Mouse (Mus musculus): ENCODE measurements at regions not wholly inside any gene's neighbourhood (a gene's known extent, or its start where the extent isn't known, plus 50 kb on each side); places are given as distances from the start of the nearest gene placed in this dataset.
A peak's percentile ranks its signal among the peaks of the same experiment; 100 is the strongest.
"Not testable (repeated sequence)": the region's sequence is repeated elsewhere in the genome, so short reads cannot be mapped to it uniquely, and the experiment has no call there.

DNA sequence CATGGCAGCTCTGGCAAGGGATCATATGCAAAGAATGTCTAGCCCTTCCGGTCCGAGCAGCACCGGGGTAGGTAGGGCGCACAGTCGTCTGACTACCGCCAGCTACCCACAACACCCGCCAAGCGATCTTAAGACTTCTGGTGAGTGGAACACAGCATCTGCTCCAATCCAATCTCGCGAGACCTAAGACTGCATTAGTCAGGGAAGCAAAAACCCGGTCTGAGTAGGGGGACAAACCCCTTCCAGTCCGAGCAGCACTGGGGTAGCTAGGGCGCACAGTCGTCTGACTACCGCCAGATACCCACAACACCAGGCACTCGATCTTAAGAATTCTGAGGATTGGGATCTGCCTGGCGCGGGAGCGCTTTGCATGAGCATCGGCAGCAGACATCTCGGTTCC, 57.1 kb downstream of the Nap1l2 start:
- H3K4me1 ChIP-seq (ENCODE audit: control insufficient read depth, insufficient read depth, low read length); H3K4me3 ChIP-seq (ENCODE audit: insufficient read depth, low read depth, low read length): not testable (repeated sequence)
- WGBS = 84% methylated on average over 21 of the region's 21 CpGs

DNA sequence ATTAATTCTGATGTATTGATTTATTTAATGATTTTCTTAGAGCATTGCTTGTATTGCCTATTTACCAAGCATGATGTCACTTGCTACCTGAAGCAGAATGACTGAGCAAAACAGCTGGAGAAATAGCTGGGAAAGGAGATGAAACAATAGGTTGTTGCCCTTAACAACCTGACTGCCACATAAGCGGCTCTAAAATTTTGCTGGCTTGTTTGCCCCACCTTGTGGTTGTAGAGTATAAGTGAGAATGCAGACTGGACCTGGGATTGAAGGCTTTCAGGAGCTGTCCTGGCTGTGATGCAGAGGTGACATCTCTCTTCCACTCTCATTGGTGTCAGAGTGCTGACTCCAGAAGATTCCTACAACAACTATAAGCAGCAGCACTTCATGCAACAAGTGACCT, 77.3 kb downstream of the Nap1l2 start:
- Histone ChIP-seq H3K4me3 (ENCODE audit: insufficient read depth, low read depth, low read length) (no peak overlapping the region), H3K27ac (ENCODE audit: insufficient read depth, low read depth, low read length) (no peak overlapping the region), H3K4me1 (ENCODE audit: control insufficient read depth, insufficient read depth, low read length) (no peaks in the 10 kb centered on the region)
- WGBS = 17% methylated on average over 1 of the region's 1 CpGs
- TF ChIP-seq CTCF (IDR thresholded peaks at IDR 0.05; ENCODE audit: insufficient read depth, low read depth, low read length) (no peak), POLR2A (IDR thresholded peaks at IDR 0.05; ENCODE audit: insufficient read depth, low read depth, low read length) (no peak)

More for the DNA sequence above, 57.1 kb downstream of the Nap1l2 start:
- H3K27ac ChIP-seq (ENCODE audit: insufficient read depth, low read depth, low read length) = not testable (repeated sequence)

DNA sequence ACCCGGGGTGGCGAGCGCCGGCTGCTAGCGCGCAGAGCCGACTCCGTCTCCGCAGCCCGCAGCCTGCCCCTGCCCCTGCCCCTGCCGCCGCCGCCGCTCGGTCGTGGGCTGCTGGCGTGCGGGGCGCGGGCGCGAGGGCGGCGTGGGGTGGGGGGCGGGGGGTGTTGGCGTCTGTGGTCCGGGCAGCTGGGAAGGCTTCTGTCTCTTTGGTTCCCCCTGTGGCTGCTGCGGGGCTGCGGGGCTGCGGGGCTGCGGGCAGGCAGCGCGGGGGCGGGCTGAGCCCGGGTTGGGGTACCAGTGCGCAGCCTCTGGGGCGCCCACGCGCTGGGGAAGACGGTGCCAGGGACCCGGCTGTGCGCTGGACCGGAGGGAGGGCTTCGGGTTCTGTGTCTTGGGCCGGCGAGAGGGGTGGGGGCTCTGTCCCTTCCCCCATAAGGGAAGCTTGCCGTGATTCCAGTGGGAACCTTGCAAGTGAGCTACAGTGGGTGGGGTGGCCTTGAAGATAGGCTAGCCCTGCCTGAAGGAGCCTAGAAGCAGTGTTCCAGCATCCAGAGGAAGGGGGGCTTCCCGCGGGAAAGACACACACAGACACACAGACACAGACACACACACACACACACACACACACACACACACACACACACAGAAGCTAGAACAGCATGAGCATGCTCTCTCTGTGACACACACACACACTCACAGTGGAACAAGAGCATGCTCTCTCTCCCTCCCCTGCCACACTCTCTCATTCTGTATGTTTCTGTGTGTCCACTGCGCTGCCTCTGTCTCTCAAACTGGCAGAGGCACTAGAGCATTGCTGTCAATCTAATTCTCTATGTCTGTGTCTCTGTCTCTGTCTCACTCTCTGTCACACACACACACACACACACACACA, 118.5 kb downstream of the Nap1l2 start:
- 17% methylated on average over 2 of the region's 50 CpGs for WGBS
- not testable (repeated sequence) for H3K4me3 ChIP-seq (ENCODE audit: insufficient read depth, low read depth, low read length); H3K4me1 ChIP-seq (ENCODE audit: control insufficient read depth, insufficient read depth, low read length); H3K27ac ChIP-seq (ENCODE audit: insufficient read depth, low read depth, low read length)

DNA sequence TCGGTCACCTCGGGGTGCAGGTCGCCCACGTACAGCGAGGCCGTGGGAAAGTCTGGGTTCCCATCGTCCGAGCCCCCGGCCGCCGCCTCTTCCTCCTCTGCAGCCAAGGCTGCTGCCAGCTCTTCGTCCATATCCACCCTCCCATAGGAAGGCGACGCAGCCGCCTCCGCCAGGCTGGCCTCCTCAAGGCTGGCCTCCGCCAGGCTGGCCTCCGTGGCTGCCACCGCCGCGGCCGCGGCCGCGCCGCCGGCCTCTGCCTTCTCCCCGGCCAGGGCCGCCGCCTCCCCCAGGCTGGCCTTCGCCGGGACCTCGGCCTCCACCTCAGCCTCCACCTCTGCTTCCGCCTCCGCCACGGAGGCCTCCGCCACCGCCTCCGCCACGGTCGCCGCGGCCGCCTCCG, 119.3 kb downstream of the Nap1l2 start:
- WGBS = no CpG with 5 or more reads among the region's 45 CpGs
- not testable (repeated sequence) for H3K4me1 ChIP-seq (ENCODE audit: control insufficient read depth, insufficient read depth, low read length); H3K4me3 ChIP-seq (ENCODE audit: insufficient read depth, low read depth, low read length); H3K27ac ChIP-seq (ENCODE audit: insufficient read depth, low read depth, low read length)

DNA sequence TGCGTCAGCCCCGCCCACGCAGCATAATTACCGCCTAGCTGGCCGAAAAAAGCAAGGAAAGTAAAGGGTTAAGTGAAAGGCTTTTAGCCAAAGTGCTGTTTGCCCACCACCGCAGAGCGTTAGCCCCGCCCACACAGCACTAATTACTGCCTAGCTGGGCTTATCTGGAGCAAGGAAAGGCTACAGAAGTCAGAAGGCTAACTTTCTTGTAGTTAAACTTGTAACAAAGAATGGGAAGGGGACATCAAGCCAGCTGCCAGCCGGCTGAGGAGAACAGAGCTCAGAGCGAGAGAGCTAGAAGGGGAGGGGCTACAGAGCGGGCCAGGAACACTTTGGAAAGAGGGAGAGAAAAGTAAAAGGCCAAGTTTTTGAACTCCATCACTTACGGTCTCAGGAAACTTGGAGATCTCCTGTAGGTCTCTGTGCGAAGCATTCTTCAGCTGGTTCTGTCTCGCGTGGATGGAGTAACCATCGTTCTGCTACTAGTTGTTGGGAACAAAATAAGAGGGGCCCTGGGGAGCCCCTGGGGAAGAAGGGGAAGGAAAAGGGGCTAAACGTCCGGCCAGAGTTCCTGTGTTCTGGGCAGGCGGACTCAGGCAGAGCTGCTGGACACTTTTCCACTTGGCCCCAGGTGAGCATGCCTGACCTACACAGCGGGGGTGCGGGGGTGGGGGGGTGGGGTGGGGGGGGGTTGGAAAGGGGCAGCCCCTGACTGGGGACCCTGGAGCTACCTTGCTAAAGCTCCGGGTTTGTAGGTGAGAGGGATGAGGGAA, 98.3 kb downstream of the 1700018G05Rik start:
- H3K27ac ChIP-seq (ENCODE audit: insufficient read depth, low read depth, low read length) = no peak overlapping the region
- peaks cover 2% of the 10 kb centered on the region; the same call in 1 of the 2 replicates for H3K4me1 ChIP-seq (ENCODE audit: control insufficient read depth, insufficient read depth, low read length)
- TF ChIP-seq CTCF (IDR thresholded peaks at IDR 0.05; ENCODE audit: insufficient read depth, low read depth, low read length) (no peak), POLR2A (IDR thresholded peaks at IDR 0.05; ENCODE audit: insufficient read depth, low read depth, low read length) (no peak)
- H3K4me3 ChIP-seq (ENCODE audit: insufficient read depth, low read depth, low read length) = peak overlapping the region; percentile 22; the same call in 1 of the 2 replicates
- 14% methylated on average over 22 of the region's 22 CpGs for WGBS

DNA sequence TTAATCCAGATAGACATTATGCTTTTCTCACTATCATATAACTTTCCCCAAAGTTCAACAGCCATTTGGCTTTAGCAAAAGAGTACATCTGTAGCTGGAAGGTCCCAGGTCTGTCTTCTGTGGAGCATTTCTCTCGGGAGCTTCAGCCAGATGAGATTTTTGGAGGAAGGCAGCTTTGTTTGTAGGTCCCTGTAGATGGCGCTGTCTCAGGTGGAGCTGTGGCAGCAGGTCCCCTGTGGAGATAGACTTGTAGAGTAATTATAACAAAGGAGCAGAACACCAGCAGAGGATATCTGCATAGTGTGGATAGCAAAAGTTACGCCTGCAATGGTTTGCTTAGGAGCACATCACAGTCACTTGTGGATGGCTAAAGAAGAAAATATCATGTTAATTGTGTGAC, 97.3 kb downstream of the 1700018G05Rik start:
- H3K4me3 ChIP-seq (ENCODE audit: insufficient read depth, low read depth, low read length); H3K27ac ChIP-seq (ENCODE audit: insufficient read depth, low read depth, low read length); H3K4me1 ChIP-seq (ENCODE audit: control insufficient read depth, insufficient read depth, low read length): not testable (repeated sequence)
- WGBS = 20% methylated on average over 3 of the region's 3 CpGs

DNA sequence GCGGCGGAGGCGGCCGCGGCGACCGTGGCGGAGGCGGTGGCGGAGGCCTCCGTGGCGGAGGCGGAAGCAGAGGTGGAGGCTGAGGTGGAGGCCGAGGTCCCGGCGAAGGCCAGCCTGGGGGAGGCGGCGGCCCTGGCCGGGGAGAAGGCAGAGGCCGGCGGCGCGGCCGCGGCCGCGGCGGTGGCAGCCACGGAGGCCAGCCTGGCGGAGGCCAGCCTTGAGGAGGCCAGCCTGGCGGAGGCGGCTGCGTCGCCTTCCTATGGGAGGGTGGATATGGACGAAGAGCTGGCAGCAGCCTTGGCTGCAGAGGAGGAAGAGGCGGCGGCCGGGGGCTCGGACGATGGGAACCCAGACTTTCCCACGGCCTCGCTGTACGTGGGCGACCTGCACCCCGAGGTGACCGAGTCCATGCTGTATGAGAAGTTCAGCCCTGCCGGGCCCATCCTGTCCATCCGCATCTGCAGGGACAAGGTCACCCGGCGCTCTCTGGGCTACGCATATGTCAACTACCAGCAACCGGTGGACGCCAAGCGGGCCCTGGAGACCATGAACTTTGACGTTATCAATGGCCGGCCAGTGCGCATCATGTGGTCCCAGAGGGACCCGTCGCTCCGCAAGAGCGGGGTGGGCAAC, 85.4 kb downstream of the 1700018G05Rik start:
- not testable (repeated sequence) for H3K4me3 ChIP-seq (ENCODE audit: insufficient read depth, low read depth, low read length); H3K4me1 ChIP-seq (ENCODE audit: control insufficient read depth, insufficient read depth, low read length); H3K27ac ChIP-seq (ENCODE audit: insufficient read depth, low read depth, low read length)
- no CpG with 5 or more reads among the region's 61 CpGs for WGBS

DNA sequence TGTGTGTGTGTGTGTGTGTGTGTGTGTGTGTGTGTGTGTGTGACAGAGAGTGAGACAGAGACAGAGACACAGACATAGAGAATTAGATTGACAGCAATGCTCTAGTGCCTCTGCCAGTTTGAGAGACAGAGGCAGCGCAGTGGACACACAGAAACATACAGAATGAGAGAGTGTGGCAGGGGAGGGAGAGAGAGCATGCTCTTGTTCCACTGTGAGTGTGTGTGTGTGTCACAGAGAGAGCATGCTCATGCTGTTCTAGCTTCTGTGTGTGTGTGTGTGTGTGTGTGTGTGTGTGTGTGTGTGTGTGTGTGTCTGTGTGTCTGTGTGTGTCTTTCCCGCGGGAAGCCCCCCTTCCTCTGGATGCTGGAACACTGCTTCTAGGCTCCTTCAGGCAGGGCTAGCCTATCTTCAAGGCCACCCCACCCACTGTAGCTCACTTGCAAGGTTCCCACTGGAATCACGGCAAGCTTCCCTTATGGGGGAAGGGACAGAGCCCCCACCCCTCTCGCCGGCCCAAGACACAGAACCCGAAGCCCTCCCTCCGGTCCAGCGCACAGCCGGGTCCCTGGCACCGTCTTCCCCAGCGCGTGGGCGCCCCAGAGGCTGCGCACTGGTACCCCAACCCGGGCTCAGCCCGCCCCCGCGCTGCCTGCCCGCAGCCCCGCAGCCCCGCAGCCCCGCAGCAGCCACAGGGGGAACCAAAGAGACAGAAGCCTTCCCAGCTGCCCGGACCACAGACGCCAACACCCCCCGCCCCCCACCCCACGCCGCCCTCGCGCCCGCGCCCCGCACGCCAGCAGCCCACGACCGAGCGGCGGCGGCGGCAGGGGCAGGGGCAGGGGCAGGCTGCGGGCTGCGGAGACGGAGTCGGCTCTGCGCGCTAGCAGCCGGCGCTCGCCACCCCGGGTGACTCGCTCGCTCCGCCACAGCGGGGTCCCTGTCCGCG, 84.4 kb downstream of the 1700018G05Rik start:
- not testable (repeated sequence) for H3K4me3 ChIP-seq (ENCODE audit: insufficient read depth, low read depth, low read length); H3K4me1 ChIP-seq (ENCODE audit: control insufficient read depth, insufficient read depth, low read length); H3K27ac ChIP-seq (ENCODE audit: insufficient read depth, low read depth, low read length)
- WGBS = no CpG with 5 or more reads among the region's 56 CpGs

DNA sequence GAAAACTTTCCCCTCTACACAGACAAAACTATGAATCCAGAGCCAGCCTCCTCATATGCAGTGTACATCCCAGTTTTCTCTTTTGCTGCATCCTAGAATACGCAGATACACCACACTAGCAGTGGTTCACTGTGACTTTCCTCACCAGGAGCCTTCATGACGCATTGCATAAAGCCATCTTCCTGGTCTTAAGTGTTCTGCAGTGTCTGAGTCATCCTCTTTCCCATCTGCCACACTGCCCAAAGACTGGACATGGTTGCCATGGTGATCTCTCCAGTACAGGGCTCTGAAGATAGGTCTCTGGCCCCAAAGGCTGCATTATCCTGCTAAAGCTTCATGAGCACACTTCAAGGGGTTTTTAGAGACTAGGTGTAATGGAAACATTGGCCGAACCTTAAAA, 65.8 kb downstream of the 1700018G05Rik start:
- WGBS = 67% methylated on average over 1 of the region's 3 CpGs
- H3K4me1 ChIP-seq (ENCODE audit: control insufficient read depth, insufficient read depth, low read length); H3K27ac ChIP-seq (ENCODE audit: insufficient read depth, low read depth, low read length); H3K4me3 ChIP-seq (ENCODE audit: insufficient read depth, low read depth, low read length): not testable (repeated sequence)

All from olfactory bulb, adult 2 months (tissue).